Mouse (Mus musculus): Measurements from ENCODE around the gene Lix1l. TPM values are rescaled to one million over a fixed set of nuclear protein-coding genes. Genes with fewer than 3 reads are reported as not detected.

Lix1l gene
- polyA plus RNA-seq, 1 experiment = 86.8 TPM

GRCm38 (mm10) chr3:96668424-96669067, 67.6 kb downstream of the Lix1l start:
- TF ChIP-seq POLR2A (IDR thresholded peaks at IDR 0.05; ENCODE audit: borderline replicate concordance, extremely low read depth, insufficient read depth, insufficient read length, poor library complexity, severe bottlenecking) (no peak), CTCF (IDR thresholded peaks at IDR 0.05; ENCODE audit: borderline replicate concordance, extremely low read depth, insufficient read depth, insufficient read length) (no peak)
- DNase-seq (ENCODE audit: low read depth) = no peak

- peak; percentile 88 for DNase-seq (ENCODE audit: low read depth)
- no peak for TF ChIP-seq POLR2A (IDR thresholded peaks at IDR 0.05; ENCODE audit: borderline replicate concordance, extremely low read depth, insufficient read depth, insufficient read length, poor library complexity, severe bottlenecking)
- TF ChIP-seq CTCF (IDR thresholded peaks at IDR 0.05; ENCODE audit: borderline replicate concordance, extremely low read depth, insufficient read depth, insufficient read length) = peak; percentile 25; the same call in 1 of the 2 replicates
Observed at GRCm38 (mm10) chr3:96669727-96670468, 68.9 kb downstream of the Lix1l start, which contains the start of gene Ankrd35. Gene Ankrd35 (plus strand): TSS chr3:96670131.

- no peak for DNase-seq (ENCODE audit: low read depth)
- TF ChIP-seq CTCF (IDR thresholded peaks at IDR 0.05; ENCODE audit: borderline replicate concordance, extremely low read depth, insufficient read depth, insufficient read length) (no peak), POLR2A (IDR thresholded peaks at IDR 0.05; ENCODE audit: borderline replicate concordance, extremely low read depth, insufficient read depth, insufficient read length, poor library complexity, severe bottlenecking) (no peak)
Observed at GRCm38 (mm10) chr3:96671519-96671918, 70.6 kb downstream of the Lix1l start.

GRCm38 (mm10) chr3:96673514-96673913, 72.6 kb downstream of the Lix1l start:
- TF ChIP-seq CTCF (IDR thresholded peaks at IDR 0.05; ENCODE audit: borderline replicate concordance, extremely low read depth, insufficient read depth, insufficient read length) (no peak), POLR2A (IDR thresholded peaks at IDR 0.05; ENCODE audit: borderline replicate concordance, extremely low read depth, insufficient read depth, insufficient read length, poor library complexity, severe bottlenecking) (no peak)
- DNase-seq (ENCODE audit: low read depth) = no peak

GRCm38 (mm10) chr3:96674442-96674841, 73.5 kb downstream of the Lix1l start:
- TF ChIP-seq CTCF (IDR thresholded peaks at IDR 0.05; ENCODE audit: borderline replicate concordance, extremely low read depth, insufficient read depth, insufficient read length) (no peak), POLR2A (IDR thresholded peaks at IDR 0.05; ENCODE audit: borderline replicate concordance, extremely low read depth, insufficient read depth, insufficient read length, poor library complexity, severe bottlenecking) (no peak)
- DNase-seq (ENCODE audit: low read depth) = no peak

GRCm38 (mm10) chr3:96675171-96675570, 74.2 kb downstream of the Lix1l start:
- no peak for TF ChIP-seq POLR2A (IDR thresholded peaks at IDR 0.05; ENCODE audit: borderline replicate concordance, extremely low read depth, insufficient read depth, insufficient read length, poor library complexity, severe bottlenecking)
- no peak for TF ChIP-seq CTCF (IDR thresholded peaks at IDR 0.05; ENCODE audit: borderline replicate concordance, extremely low read depth, insufficient read depth, insufficient read length)

GRCm38 (mm10) chr3:96675690-96676089, 74.7 kb downstream of the Lix1l start:
- TF ChIP-seq POLR2A (IDR thresholded peaks at IDR 0.05; ENCODE audit: borderline replicate concordance, extremely low read depth, insufficient read depth, insufficient read length, poor library complexity, severe bottlenecking) = no peak
- no peak for TF ChIP-seq CTCF (IDR thresholded peaks at IDR 0.05; ENCODE audit: borderline replicate concordance, extremely low read depth, insufficient read depth, insufficient read length)

More at GRCm38 (mm10) chr3:96675171-96675570, 74.2 kb downstream of the Lix1l start:
- DNase-seq (ENCODE audit: low read depth) = no peak

More at GRCm38 (mm10) chr3:96675690-96676089, 74.7 kb downstream of the Lix1l start:
- peak; percentile 25 for DNase-seq (ENCODE audit: low read depth)

Other genes with a start within 250 kb of the Lix1l start
- 0.05 TPM in 1 of 2 replicates, not detected in the other for gene BC107364, start 148.8 kb upstream of the Lix1l start, polyA plus RNA-seq (2012; rRNA removed)
- 0.58 and 0.66 TPM in 2 replicates for gene Hfe2, start 76.0 kb upstream of the Lix1l start, polyA plus RNA-seq (2012; rRNA removed)
- 110 and 138 TPM in 2 replicates for gene Txnip, start 43.2 kb upstream of the Lix1l start, polyA plus RNA-seq (2012; rRNA removed)
- gene Gm16253, start 24.2 kb upstream of the Lix1l start, polyA plus RNA-seq (2012; rRNA removed) = not detected in 2 replicates
- 30.1 and 39.1 TPM in 2 replicates for gene Polr3gl, start 7.0 kb upstream of the Lix1l start, polyA plus RNA-seq (2012; rRNA removed)
- gene Ankrd34a, start 4.5 kb upstream of the Lix1l start, polyA plus RNA-seq (2012; rRNA removed) = 9.5 and 12.4 TPM in 2 replicates
- gene Rbm8a, start 28.8 kb downstream of the Lix1l start, polyA plus RNA-seq (2012; rRNA removed) = 42.9 and 57.2 TPM in 2 replicates
- gene Pex11b, start 34.2 kb downstream of the Lix1l start, polyA plus RNA-seq (2012; rRNA removed) = 46.1 and 59.6 TPM in 2 replicates
- 0.16 and 0.27 TPM in 2 replicates for gene Gm42957, start 34.3 kb downstream of the Lix1l start, polyA plus RNA-seq (2012; rRNA removed)
- gene Itga10, start 44.4 kb downstream of the Lix1l start, polyA plus RNA-seq (2012; rRNA removed) = 5.4 and 5.8 TPM in 2 replicates
- gene Ankrd35, start 69.0 kb downstream of the Lix1l start, polyA plus RNA-seq (2012; rRNA removed) = 2.5 and 2.8 TPM in 2 replicates
- 32.3 and 34.6 TPM in 2 replicates for gene Pias3, start 95.2 kb downstream of the Lix1l start, polyA plus RNA-seq (2012; rRNA removed)
- 7.6 and 8.2 TPM in 2 replicates for gene Nudt17, start 107.4 kb downstream of the Lix1l start, polyA plus RNA-seq (2012; rRNA removed)
- 42.7 and 45.0 TPM in 2 replicates for gene Polr3c, start 126.5 kb downstream of the Lix1l start, polyA plus RNA-seq (2012; rRNA removed)
- 46.3 and 47.5 TPM in 2 replicates for gene Rnf115, start 126.5 kb downstream of the Lix1l start, polyA plus RNA-seq (2012; rRNA removed)
- 0.14 and 0.15 TPM in 2 replicates for gene Pdzk1, start 228.1 kb downstream of the Lix1l start, polyA plus RNA-seq (2012; rRNA removed)
- not detected in 2 replicates for gene Cd160, start 228.2 kb downstream of the Lix1l start, polyA plus RNA-seq (2012; rRNA removed)